Mouse (Mus musculus) lung, embryonic 14.5 days (tissue): ENCODE results near the gene Pitpna. TPM values are rescaled to one million over a fixed set of nuclear protein-coding genes. Genes with fewer than 3 reads are reported as not detected.

Source experiments
- ATAC-seq: fragments of 200-750 bp; cut with Nextera tagmentation; 2 replicates; pipeline ENCODE4 v1.8.0; 2017; ENCODE audit warnings: mild to moderate bottlenecking, moderate TSS enrichment, moderate library complexity; ENCODE audit not compliant: insufficient read depth
- DNase-seq: peaks from one replicate; pipeline ENCODE4 v3.0.0-alpha.2; 2015
- H3K27ac ChIP-seq: fragments of 300-500 bp; sonication (generic); 2 replicates; pipeline ENCODE4 v1.5.1; 2014; ENCODE audit warnings: low read depth, mild to moderate bottlenecking, moderate library complexity
- H3K27me3 ChIP-seq: fragments of 300-500 bp; sonication (generic); 2 replicates; pipeline ENCODE4 v1.6.1; 2014; ENCODE audit warnings: low read length, control low read depth; ENCODE audit not compliant: insufficient read depth
- H3K36me3 ChIP-seq: fragments of 300-500 bp; sonication (generic); 2 replicates; pipeline ENCODE4 v1.6.1; 2014; ENCODE audit warnings: control low read depth; ENCODE audit not compliant: insufficient read depth
- H3K4me1 ChIP-seq: fragments of 300-500 bp; sonication (generic); 2 replicates; pipeline ENCODE4 v1.6.1; 2014; ENCODE audit warnings: antibody characterized with exemption, control low read depth; ENCODE audit not compliant: insufficient read depth
- H3K4me2 ChIP-seq: fragments of 300-500 bp; sonication (generic); 2 replicates; pipeline ENCODE4 v1.6.1; 2014; ENCODE audit warnings: mild to moderate bottlenecking
- H3K4me3 ChIP-seq: fragments of 300-500 bp; sonication (generic); 2 replicates; pipeline ENCODE4 v1.5.1; 2014; ENCODE audit warnings: low read depth, low read length
- H3K9ac ChIP-seq: fragments of 300-500 bp; sonication (generic); 2 replicates; pipeline ENCODE4 v1.6.1; 2014
- H3K9me3 ChIP-seq: fragments of 300-500 bp; sonication (generic); 2 replicates; pipeline ENCODE4 v1.6.1; 2016; ENCODE audit warnings: low read depth, low read length, control low read depth
- CTCF ChIP-seq: IDR thresholded peaks from 2 replicates; pipeline ENCODE4 v1.5.1; 2016; ENCODE audit warnings: antibody characterized with exemption, low read depth
- WGBS: fragments of 180-500 bp; shearing (Covaris S2); extraction: QIAGEN DNeasy Blood & Tissue Kit; methylation state at CpG from one replicate; pipeline ENCODE4 v1.1.7; 2014; 5-methylcytosine and 5-hydroxymethylcytosine counted together
- microRNA-seq: library from miRNA; unstranded; fragments of <30 nt; microRNA quantifications from one replicate; pipeline ENCODE4, GENCODE M21; 2016; ENCODE audit warnings: borderline number of aligned reads
- polyA plus RNA-seq: library from polyadenylated mRNA; unstranded; fragments of >200 nt; fragmentation: Nextera tagmentation; extraction: Ambion mirVana; gene quantifications from 2 replicates; pipeline ENCODE4 v1.2.1, GENCODE M21; 2014

Pitpna gene
- polyA plus RNA-seq, 1 experiment from 2014 or later, result 89.6 TPM

DNA sequence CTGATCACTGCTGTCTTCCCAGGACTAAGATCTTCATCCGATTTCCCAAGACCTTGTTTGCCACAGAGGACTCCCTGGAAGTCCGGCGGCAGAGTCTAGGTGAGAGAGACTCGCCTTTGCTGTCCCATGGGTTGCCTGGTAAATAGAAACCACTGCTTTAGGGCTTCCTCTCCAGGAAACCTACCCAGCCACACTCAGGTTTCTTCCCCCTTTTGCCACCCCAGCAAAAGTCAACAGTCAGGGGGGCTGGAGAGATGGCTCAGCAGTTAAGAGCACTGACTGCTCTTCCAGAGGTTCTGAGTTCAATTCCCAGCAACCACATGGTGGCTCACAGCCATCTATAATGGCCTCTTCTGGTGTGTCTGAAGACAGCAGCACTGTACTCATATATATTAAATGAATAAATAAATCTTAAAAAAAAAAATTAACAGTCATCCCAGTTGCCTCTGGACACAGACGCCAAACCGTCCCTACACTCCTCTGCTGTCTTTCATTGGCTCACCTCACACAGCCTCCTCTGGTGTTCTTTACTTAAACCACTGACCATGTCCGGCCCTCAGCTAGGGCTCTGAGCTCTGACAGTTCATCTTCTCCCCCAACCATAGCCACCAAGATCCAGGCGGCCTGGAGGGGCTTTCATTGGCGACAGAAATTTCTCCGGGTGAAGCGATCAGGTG is 81.4 kb downstream of the Pitpna start:
- 82% methylated on average over 11 of the region's 11 CpGs for WGBS
- no peak for TF ChIP-seq CTCF
- ATAC-seq, result no peak
- Histone ChIP-seq H3K4me3 (no peak overlapping the region), H3K4me2 (no peak overlapping the region), H3K9ac (no peak overlapping the region), H3K27ac (no peak overlapping the region), H3K9me3 (no peaks in the 10 kb centered on the region), H3K27me3 (no peaks in the 10 kb centered on the region), H3K4me1 (no peaks in the 10 kb centered on the region), H3K36me3 (peaks cover 91% of the 10 kb centered on the region)
- DNase-seq, result no peak

DNA sequence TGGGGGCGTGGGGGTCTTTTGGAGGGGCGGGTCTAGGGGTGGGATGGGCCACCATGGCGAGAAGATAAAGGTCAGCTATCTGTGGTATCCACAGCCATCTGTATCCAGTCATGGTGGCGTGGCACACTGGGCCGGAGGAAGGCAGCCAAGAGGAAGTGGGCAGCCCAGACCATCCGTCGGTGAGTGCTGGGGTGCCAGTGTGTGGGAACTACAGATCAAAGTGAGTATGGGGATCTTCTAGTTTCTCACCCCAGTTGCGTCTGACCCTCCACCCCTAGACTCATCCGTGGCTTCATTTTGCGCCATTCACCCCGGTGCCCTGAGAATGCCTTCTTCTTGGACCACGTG is 81.9 kb downstream of the Pitpna start:
- Histone ChIP-seq H3K4me1 (no peaks in the 10 kb centered on the region), H3K4me2 (no peak overlapping the region), H3K9ac (no peak overlapping the region), H3K27me3 (no peaks in the 10 kb centered on the region), H3K27ac (no peak overlapping the region), H3K36me3 (peaks cover 88% of the 10 kb centered on the region), H3K4me3 (no peak overlapping the region), H3K9me3 (no peaks in the 10 kb centered on the region)
- no peak for DNase-seq
- no peak for TF ChIP-seq CTCF
- ATAC-seq, result no peak
- 86% methylated on average over 12 of the region's 12 CpGs for WGBS

DNA sequence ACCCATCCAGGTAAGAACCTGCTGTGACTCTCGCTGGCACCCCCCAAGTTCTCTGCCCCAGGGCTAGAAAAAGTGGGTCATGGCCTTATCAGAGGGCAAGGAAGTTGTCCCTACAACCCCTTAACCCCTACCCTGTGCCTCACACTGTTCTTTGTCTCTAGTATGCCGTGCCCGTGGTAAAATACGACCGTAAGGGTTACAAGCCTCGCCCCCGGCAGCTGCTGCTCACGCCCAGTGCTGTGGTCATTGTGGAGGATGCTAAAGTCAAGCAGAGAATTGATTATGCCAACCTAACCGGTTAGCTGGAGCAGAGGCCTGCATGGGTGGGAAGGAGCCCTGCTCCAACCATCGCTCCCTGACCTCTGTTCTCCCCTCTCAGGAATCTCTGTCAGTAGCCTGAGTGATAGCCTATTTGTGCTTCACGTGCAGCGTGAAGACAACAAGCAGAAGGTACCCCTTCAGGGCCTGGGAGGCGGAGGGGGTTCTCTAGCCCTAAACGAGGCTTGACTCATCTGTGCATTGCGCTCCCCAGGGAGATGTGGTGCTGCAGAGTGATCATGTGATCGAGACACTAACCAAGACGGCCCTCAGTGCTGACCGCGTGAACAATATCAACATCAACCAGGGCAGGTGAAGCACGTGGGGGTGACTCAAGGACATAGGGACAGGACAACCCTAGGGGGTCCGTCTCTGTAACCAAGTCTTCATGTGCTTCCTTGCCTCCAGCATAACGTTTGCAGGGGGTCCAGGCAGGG is 83.7 kb downstream of the Pitpna start:
- Histone ChIP-seq H3K9ac (no peak overlapping the region), H3K4me2 (no peak overlapping the region), H3K27ac (no peak overlapping the region), H3K27me3 (no peaks in the 10 kb centered on the region), H3K4me3 (no peak overlapping the region), H3K36me3 (peaks cover 71% of the 10 kb centered on the region), H3K4me1 (no peaks in the 10 kb centered on the region), H3K9me3 (no peaks in the 10 kb centered on the region)
- 82% methylated on average over 22 of the region's 22 CpGs for WGBS
- no peak for DNase-seq
- ATAC-seq, result no peak
- no peak for TF ChIP-seq CTCF

DNA sequence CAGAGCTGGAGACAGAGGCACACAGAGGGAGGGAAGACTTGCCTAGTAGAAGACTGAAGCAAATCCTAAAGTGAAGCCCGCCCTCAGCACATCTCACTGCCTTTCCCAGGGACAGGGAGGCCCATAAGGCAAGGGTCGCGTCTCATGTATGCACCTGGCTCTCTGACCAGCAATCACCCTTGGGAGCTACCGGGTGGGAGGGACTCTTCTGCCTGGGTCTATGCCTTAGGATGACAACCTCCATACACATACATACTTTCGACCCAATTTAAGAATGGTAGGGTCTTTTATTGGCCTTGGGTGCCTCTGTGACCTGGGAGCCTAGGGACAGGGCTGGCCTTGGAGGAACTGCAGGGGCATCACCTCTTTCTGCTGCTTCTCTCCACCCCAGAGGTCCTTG is 85.5 kb downstream of the Pitpna start:
- peaks cover 55% of the 10 kb centered on the region for H3K36me3 ChIP-seq
- ATAC-seq, result no peak
- no peaks in the 10 kb centered on the region for H3K27me3 ChIP-seq
- no peak overlapping the region for H3K4me3 ChIP-seq
- no peak overlapping the region for H3K27ac ChIP-seq
- no peak for TF ChIP-seq CTCF
- DNase-seq, result no peak
- no peak overlapping the region for H3K4me2 ChIP-seq
- no peak overlapping the region for H3K9ac ChIP-seq
- WGBS, result 92% methylated on average over 5 of the region's 5 CpGs
- no peaks in the 10 kb centered on the region for H3K4me1 ChIP-seq
- no peaks in the 10 kb centered on the region for H3K9me3 ChIP-seq

DNA sequence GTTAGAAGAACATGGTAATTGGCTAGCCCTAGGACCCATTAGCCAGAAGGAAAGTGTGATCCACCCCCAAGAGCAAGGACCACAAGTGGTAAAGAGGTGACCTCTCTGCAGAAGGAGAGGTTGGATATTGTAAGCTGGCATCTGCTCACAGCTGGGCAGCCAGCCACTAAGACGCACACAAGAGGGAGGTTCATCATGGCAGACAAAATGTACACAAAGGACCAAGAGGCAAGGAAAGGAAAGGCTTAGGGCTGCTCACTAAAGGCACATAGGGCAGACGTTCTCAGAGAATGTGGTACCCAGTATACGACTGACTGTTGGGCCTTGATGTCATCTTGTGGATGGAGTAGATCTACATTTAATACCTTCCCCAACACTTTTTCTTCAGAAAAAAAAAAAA is 87.0 kb downstream of the Pitpna start:
- Histone ChIP-seq H3K4me2 (no peak overlapping the region), H3K36me3 (peaks cover 41% of the 10 kb centered on the region), H3K27ac (no peak overlapping the region), H3K4me3 (no peak overlapping the region), H3K4me1 (no peaks in the 10 kb centered on the region), H3K27me3 (no peaks in the 10 kb centered on the region), H3K9me3 (no peaks in the 10 kb centered on the region), H3K9ac (no peak overlapping the region)
- no peak for ATAC-seq
- no peak for TF ChIP-seq CTCF
- no peak for DNase-seq
- WGBS, result 76% methylated on average over 3 of the region's 3 CpGs

DNA sequence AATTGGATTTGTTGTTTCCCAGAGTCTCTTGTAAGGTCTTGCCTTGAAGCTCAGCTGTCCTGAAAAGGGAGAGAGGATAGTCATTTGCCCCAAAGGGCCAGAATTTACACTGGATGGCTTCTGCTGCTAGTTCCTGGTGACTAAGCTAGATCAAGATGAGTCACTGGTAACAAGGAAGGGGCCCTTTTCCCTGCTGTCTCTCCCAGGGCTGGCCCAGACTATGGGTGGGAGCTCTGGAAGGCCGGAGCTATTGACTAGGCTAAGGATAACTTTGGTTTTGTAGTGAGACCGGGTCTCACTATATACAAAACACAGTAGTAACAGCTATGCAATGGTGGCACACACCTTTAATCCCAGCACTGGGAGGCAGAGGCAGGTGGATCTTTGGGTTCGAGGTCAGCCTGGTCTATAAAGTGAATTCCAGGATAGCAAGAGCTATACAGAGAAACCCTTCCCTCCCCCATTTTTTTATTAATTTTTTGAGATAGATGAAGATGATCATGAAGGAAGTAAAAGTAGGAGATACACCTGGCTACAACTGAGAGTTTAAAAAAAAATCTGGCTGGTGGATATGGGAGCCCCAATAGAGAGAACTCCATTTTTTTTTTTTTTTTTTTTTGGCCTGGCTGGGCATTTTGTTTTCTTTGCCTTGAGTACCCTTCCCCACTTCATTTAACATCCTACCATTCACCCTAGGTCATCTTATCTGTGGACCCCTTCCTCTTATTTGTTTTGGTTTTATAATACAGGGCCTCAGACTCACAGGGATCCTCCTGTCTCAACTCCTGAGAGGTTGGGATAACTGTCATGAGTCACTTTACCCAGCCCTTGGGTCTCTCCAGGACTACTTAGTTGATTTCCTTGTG is 90.2 kb downstream of the Pitpna start:
- H3K27ac ChIP-seq, result peak overlapping the region; percentile 48; the same call in 1 of the 2 replicates
- H3K27me3 ChIP-seq, result no peaks in the 10 kb centered on the region
- H3K4me2 ChIP-seq, result peak overlapping the region; percentile 82
- peak overlapping the region; percentile 96 for H3K9ac ChIP-seq
- H3K9me3 ChIP-seq, result no peaks in the 10 kb centered on the region
- 83% methylated on average over 3 of the region's 3 CpGs for WGBS
- ATAC-seq (no peak), DNase-seq (no peak)
- 0 out of 2 replicates have a peak, but pooled peaks cover 8% of the 10 kb centered on the region for H3K4me1 ChIP-seq
- peak overlapping the region; percentile 100 for H3K4me3 ChIP-seq
- TF ChIP-seq CTCF, result no peak
- peaks cover 14% of the 10 kb centered on the region for H3K36me3 ChIP-seq

Small RNA genes within 50 kb of the gene (microRNA-seq; reads per million reads assigned to microRNA genes)
- gene Mir3971, result not detected

Other genes with a start within 250 kb of the Pitpna start
- 185 and 186 TPM in 2 replicates for gene Rpa1, start 239.8 kb upstream of the Pitpna start, polyA plus RNA-seq
- 14.2 and 17.3 TPM in 2 replicates for gene Smyd4, start 239.7 kb upstream of the Pitpna start, polyA plus RNA-seq
- 41.7 and 44.6 TPM in 2 replicates for gene Serpinf1, start 165.4 kb upstream of the Pitpna start, polyA plus RNA-seq
- gene Serpinf2, start 148.5 kb upstream of the Pitpna start, polyA plus RNA-seq, result 0.24 TPM in 1 of 2 replicates, not detected in the other
- gene Wdr81, start 133.4 kb upstream of the Pitpna start, polyA plus RNA-seq, result 4.1 and 4.6 TPM in 2 replicates
- gene Tlcd2, start 126.4 kb upstream of the Pitpna start, polyA plus RNA-seq, result 18.0 and 24.2 TPM in 2 replicates
- gene Prpf8, start 101.3 kb upstream of the Pitpna start, polyA plus RNA-seq, result 96.9 and 104 TPM in 2 replicates
- gene Rilp, start 78.0 kb upstream of the Pitpna start, polyA plus RNA-seq, result 0.43 and 0.58 TPM in 2 replicates
- 11.6 and 15.2 TPM in 2 replicates for gene Scarf1, start 74.6 kb upstream of the Pitpna start, polyA plus RNA-seq
- gene Slc43a2, start 56.4 kb upstream of the Pitpna start, polyA plus RNA-seq, result 4.0 and 6.4 TPM in 2 replicates
- gene Inpp5k, start 42.9 kb downstream of the Pitpna start, polyA plus RNA-seq, result 23.1 and 24.9 TPM in 2 replicates
- 52.3 and 56.5 TPM in 2 replicates for gene Myo1c, start 62.4 kb downstream of the Pitpna start, polyA plus RNA-seq
- gene Crk, start 91.2 kb downstream of the Pitpna start, polyA plus RNA-seq, result 109 and 116 TPM in 2 replicates
- 1,066 and 1,071 TPM in 2 replicates for gene Ywhae, start 144.8 kb downstream of the Pitpna start, polyA plus RNA-seq
- gene Doc2b, start 208.0 kb downstream of the Pitpna start, polyA plus RNA-seq, result 1.1 TPM in 2 replicates